Mouse (Mus musculus) embryo, embryonic 10 days (tissue): Measurements from ENCODE around the gene Olfr828.

Experiments
- DNase-seq: peaks from one replicate; pipeline ENCODE4 v3.0.0-alpha.2; 2015; ENCODE audit warnings: low spot score

Olfr828 gene

GRCm38 (mm10) chr9:18819426-18819825 lies at the start of gene Olfr828:
Gene Olfr828 (minus strand): TSS chr9:18819526.
- DNase-seq = no peak

GRCm38 (mm10) chr9:18854633-18855032 lies 35.3 kb upstream of the Olfr828 start, which contains the start of gene Olfr829:
Gene Olfr829 (plus strand): TSS chr9:18854933.
- no peak for DNase-seq

- DNase-seq = no peak
Observed at GRCm38 (mm10) chr9:18785316-18785715, 34.0 kb downstream of the Olfr828 start.

GRCm38 (mm10) chr9:18779476-18779875 lies 39.9 kb downstream of the Olfr828 start:
- no peak for DNase-seq

GRCm38 (mm10) chr9:18778981-18779380 lies 40.3 kb downstream of the Olfr828 start:
- DNase-seq = no peak
